Mouse (Mus musculus) bone marrow, adult 2 months (tissue): ENCODE results near the gene Rmnd5b. TPM values are rescaled to one million over a fixed set of nuclear protein-coding genes. Genes with fewer than 3 reads are reported as not detected.

Experiments used
- H3K27ac ChIP-seq: fragments of 200-500 bp; 2 replicates; pipeline ENCODE4 v1.5.1; 2012; ENCODE audit warnings: low read depth, mild to moderate bottlenecking, control low read depth, inconsistent platforms, low read length; ENCODE audit not compliant: control insufficient read depth, poor library complexity, insufficient read depth
- H3K4me1 ChIP-seq: fragments of 200-500 bp; 2 replicates; pipeline ENCODE4 v1.6.1; 2011; ENCODE audit warnings: low read length; ENCODE audit not compliant: control insufficient read depth, insufficient read depth
- H3K4me3 ChIP-seq: fragments of 200-500 bp; replicated peaks from 2 replicates; pipeline ENCODE3; 2011; ENCODE audit warnings: mild to moderate bottlenecking, low read depth, low read length, control low read depth; ENCODE audit not compliant: control insufficient read depth
- CTCF ChIP-seq: fragments of 200-500 bp; IDR thresholded peaks from 2 replicates; pipeline ENCODE4 v1.5.1; 2011; ENCODE audit warnings: low read length, control low read depth; ENCODE audit not compliant: control insufficient read depth, insufficient read depth
- POLR2A ChIP-seq: fragments of 200-500 bp; IDR thresholded peaks from 2 replicates; pipeline ENCODE4 v1.6.1; 2011; ENCODE audit warnings: low read depth, mild to moderate bottlenecking, control low read depth, low read length, borderline replicate concordance; ENCODE audit not compliant: control insufficient read depth
- WGBS: fragments of 180-500 bp; shearing (Covaris S2); methylation state at CpG from one replicate; pipeline ENCODE4 v1.1.7; 2018; 5-methylcytosine and 5-hydroxymethylcytosine counted together
- polyA plus RNA-seq: library from polyadenylated mRNA; stranded (reverse); fragments of >200 nt; gene quantifications from 2 replicates; pipeline ENCODE4 v1.2.4, GENCODE M21; 2011; ENCODE audit warnings: low replicate concordance; ENCODE audit not compliant: missing spikeins, insufficient read depth, insufficient read length

The Rmnd5b gene
- polyA plus RNA-seq, 1 experiment, result 19.3 TPM

DNA sequence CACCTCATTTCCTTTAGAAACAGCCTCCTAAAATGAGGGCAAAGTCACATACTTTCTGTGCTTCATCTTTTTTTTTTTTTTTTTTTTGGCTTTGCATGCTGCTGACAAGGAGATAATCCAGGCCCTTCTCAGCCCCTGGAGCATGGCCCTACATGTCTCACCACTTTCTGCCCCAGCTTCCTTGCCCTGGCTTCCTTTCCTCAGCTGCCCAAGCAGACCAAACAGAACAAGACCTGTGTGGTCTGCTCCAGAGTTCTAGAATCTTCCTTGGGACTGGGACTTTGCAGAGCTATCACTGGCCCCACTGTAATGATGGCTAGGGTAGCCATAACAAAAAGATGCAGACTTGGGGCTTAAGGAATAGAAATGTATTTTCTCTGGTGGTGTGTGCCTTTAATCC is 45.7 kb downstream of the Rmnd5b start:
- Histone ChIP-seq H3K4me3 (no peak overlapping the region), H3K27ac (no peak overlapping the region), H3K4me1 (peaks cover 4% of the 10 kb centered on the region; the same call in 1 of the 2 replicates)
- TF ChIP-seq CTCF (no peak), POLR2A (no peak)

DNA sequence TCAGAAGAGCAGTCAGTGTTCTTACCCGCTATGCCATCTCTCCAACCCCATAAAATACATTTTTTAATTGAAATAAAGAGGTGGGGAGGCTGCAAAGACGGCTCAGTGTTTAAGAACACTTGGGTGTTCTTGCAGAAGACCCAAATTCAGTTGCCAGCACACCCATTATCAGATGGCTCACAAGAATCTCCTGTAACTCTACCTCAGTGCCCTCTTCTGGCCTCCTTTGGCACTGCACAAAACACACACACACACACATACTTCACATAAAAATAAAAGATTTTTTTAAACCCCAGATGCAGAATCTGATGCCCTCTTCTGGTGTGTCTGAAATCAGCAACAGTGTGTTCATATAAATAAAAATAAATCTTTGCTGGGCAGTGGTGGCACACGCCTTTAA is 46.9 kb downstream of the Rmnd5b start:
- 94% methylated on average over 3 of the region's 3 CpGs for WGBS
- H3K27ac ChIP-seq, result no peak overlapping the region
- H3K4me1 ChIP-seq, result peaks cover 4% of the 10 kb centered on the region; the same call in 1 of the 2 replicates
- no peak overlapping the region for H3K4me3 ChIP-seq
- TF ChIP-seq POLR2A (no peak), CTCF (no peak)

GRCm38 (mm10) chr11:51587059-51587458 is 48.6 kb downstream of the Rmnd5b start:
- Histone ChIP-seq H3K4me1 (peaks cover 6% of the 10 kb centered on the region; the same call in 1 of the 2 replicates), H3K4me3 (no peak overlapping the region), H3K27ac (no peak overlapping the region)
- TF ChIP-seq CTCF (no peak), POLR2A (no peak)
- 86% methylated on average over 1 of the region's 1 CpGs for WGBS

DNA sequence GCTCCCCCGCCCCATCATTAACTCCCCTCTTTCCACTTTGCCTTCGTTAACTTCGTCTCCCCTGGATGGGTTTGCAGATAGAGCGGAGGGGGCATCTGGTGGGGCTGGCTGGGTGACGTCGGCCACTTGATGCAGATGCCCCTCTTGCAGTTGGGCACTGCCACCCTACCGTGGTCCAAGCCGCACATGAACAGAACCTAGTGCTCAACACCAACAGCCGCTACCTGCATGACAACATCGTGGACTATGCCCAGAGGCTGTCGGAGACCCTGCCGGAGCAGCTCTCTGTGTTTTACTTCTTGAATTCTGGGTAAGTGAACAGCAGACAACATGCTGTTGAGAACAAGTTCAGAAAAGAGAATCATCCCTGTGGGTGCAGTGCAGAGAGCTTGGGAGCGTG is 49.3 kb downstream of the Rmnd5b start:
- no peak overlapping the region for H3K27ac ChIP-seq
- whole genome bisulfite sequencing, result 90% methylated on average over 13 of the region's 13 CpGs
- TF ChIP-seq CTCF (no peak), POLR2A (no peak)
- H3K4me3 ChIP-seq, result no peak overlapping the region
- H3K4me1 ChIP-seq, result peaks cover 6% of the 10 kb centered on the region; the same call in 1 of the 2 replicates

GRCm38 (mm10) chr11:51585608-51586252 is 50.0 kb downstream of the Rmnd5b start:
- no peak for TF ChIP-seq POLR2A
- no peak for TF ChIP-seq CTCF
- Histone ChIP-seq H3K4me3 (peak overlapping the region; percentile 82), H3K27ac (no peak overlapping the region), H3K4me1 (peaks cover 6% of the 10 kb centered on the region; the same call in 1 of the 2 replicates)
- WGBS, result 37% methylated on average over 8 of the region's 8 CpGs

GRCm38 (mm10) chr11:51584431-51585248 is 51.1 kb downstream of the Rmnd5b start, which contains the start of gene Phykpl:
Phykpl (plus strand) TSS chr11:51584757.
- TF ChIP-seq POLR2A, result peak; percentile 88
- peak; percentile 22; the same call in 1 of the 2 replicates for TF ChIP-seq CTCF
- H3K4me1 ChIP-seq, result peaks cover 6% of the 10 kb centered on the region; the same call in 1 of the 2 replicates
- peak within 1 kb of the TSS; percentile 97 for H3K27ac ChIP-seq
- WGBS, result under 1% methylated on average over 59 of the region's 59 CpGs
- peak within 1 kb of the TSS; percentile 82 for H3K4me3 ChIP-seq

- 7% methylated on average over 9 of the region's 9 CpGs for WGBS
- Histone ChIP-seq H3K4me1 (peaks cover 6% of the 10 kb centered on the region; the same call in 1 of the 2 replicates), H3K27ac (peak overlapping the region; percentile 97), H3K4me3 (peak overlapping the region; percentile 82)
- no peak for TF ChIP-seq POLR2A
- TF ChIP-seq CTCF, result no peak
These were observed 51.7 kb downstream of the Rmnd5b start for GRCm38 (mm10) chr11:51584057-51584430.

GRCm38 (mm10) chr11:51582713-51583112 is 53.0 kb downstream of the Rmnd5b start:
- no peak overlapping the region for H3K4me3 ChIP-seq
- H3K4me1 ChIP-seq, result peaks cover 6% of the 10 kb centered on the region; the same call in 1 of the 2 replicates
- peak; percentile 88 for TF ChIP-seq CTCF
- no peak for TF ChIP-seq POLR2A
- WGBS, result 22% methylated on average over 8 of the region's 8 CpGs
- H3K27ac ChIP-seq, result no peak overlapping the region
